Mouse (Mus musculus) urinary bladder, adult 2 months (tissue): ENCODE measurements around the gene Lhx2. TPM values are rescaled to one million over a fixed set of nuclear protein-coding genes. Genes with fewer than 3 reads are reported as not detected.

Source experiments
- DNase-seq: peaks from one replicate; pipeline ENCODE4 v3.0.0; 2022; ENCODE audit warnings: low spot score
- polyA plus RNA-seq: library from polyadenylated mRNA; depleted of rRNA; stranded (reverse); fragments of >200 nt; gene quantifications from 2 replicates; pipeline ENCODE4 v1.2.3, GENCODE M21; 2012; rRNA removed

The Lhx2 gene
- polyA plus RNA-seq, 1 experiment: not detected

- no peak for DNase-seq
Observed at GRCm38 (mm10) chr2:38405356-38405755, 66.3 kb downstream of the Lhx2 start.

GRCm38 (mm10) chr2:38409309-38409708, 70.2 kb downstream of the Lhx2 start:
- DNase-seq: no peak

- no peak for DNase-seq
Observed at GRCm38 (mm10) chr2:38410227-38410626, 71.1 kb downstream of the Lhx2 start.

DNA sequence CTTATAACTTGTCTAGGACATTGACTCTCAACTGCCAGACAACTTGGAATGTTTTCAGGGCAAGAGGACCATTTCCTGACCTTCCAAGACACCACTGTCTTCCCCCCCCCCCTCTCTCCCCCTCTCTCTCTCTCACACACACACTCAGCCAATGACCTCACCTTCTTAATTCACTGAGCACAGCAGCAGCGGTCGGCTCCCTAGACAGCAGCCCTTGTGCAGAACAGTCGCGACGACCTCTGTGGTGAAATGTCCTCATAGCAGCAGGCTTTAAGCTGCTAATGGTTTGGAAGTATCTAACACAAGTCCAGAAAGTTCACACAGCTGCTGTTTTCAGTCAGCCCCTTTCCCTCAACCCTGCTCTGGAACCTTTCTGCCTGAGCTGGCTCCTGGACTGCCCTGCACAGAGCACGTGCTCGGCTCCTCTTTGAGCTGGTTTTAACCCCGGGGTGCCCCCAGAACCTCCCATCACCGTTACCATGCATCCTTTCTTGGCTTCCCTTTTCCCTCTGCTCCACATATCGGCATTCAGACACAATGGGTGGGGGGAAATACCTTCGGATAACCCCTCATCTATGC, 73.6 kb downstream of the Lhx2 start:
- no peak for DNase-seq

GRCm38 (mm10) chr2:38417970-38418369, 78.9 kb downstream of the Lhx2 start:
- no peak for DNase-seq

Other genes starting within 250 kb of the Lhx2 start
- gene Dennd1a, start 51.9 kb upstream of the Lhx2 start, polyA plus RNA-seq: 7.2 and 13.8 TPM in 2 replicates
- 18.9 and 20.2 TPM in 2 replicates for gene Nek6, start 172.4 kb downstream of the Lhx2 start, polyA plus RNA-seq